Mouse (Mus musculus): Measurements from ENCODE around the gene Rhbdl3. TPM values are rescaled to one million over a fixed set of nuclear protein-coding genes. Genes with fewer than 3 reads are reported as not detected.

Gene Rhbdl3
- polyA plus RNA-seq, 1 experiment from 2014 or later = 2.7 TPM

GRCm38 (mm10) chr11:80391407-80392120, 90.9 kb downstream of the Rhbdl3 start:
- no peak for ATAC-seq (ENCODE audit: low FRiP score, low TSS enrichment)
- WGBS = 90% methylated on average over 2 of the region's 2 CpGs
- TF ChIP-seq CTCF (IDR thresholded peaks at IDR 0.05; ENCODE audit: low read depth) (no peak), EP300 (optimal IDR thresholded peaks at IDR 0.05) (no peak)
- Histone ChIP-seq H3K4me3 (ENCODE audit: low read depth, low read length) (no peak overlapping the region), H3K27me3 (ENCODE audit: control insufficient read depth, insufficient read depth, low read length) (no peaks in the 10 kb centered on the region), H3K9ac (ENCODE audit: low read length) (no peak overlapping the region), H3K4me2 (replicated peaks; ENCODE audit: low read depth) (no peak overlapping the region), H3K27ac (replicated peaks) (no peak overlapping the region), H3K4me1 (replicated peaks; ENCODE audit: control insufficient read depth, insufficient read depth) (no peaks in the 10 kb centered on the region), H3K9me3 (ENCODE audit: control insufficient read depth, low read length) (no peaks in the 10 kb centered on the region), H3K36me3 (ENCODE audit: control insufficient read depth, insufficient read depth, low read length) (peaks cover 19% of the 10 kb centered on the region)
- no peak for DNase-seq (ENCODE audit: low spot score)

GRCm38 (mm10) chr11:80395930-80396329, 95.2 kb downstream of the Rhbdl3 start:
- Histone ChIP-seq H3K27ac (replicated peaks) (no peak overlapping the region), H3K4me1 (replicated peaks; ENCODE audit: control insufficient read depth, insufficient read depth) (no peaks in the 10 kb centered on the region), H3K9me3 (ENCODE audit: control insufficient read depth, low read length) (no peaks in the 10 kb centered on the region), H3K9ac (ENCODE audit: low read length) (no peak overlapping the region), H3K36me3 (ENCODE audit: control insufficient read depth, insufficient read depth, low read length) (peaks cover 19% of the 10 kb centered on the region), H3K4me2 (replicated peaks; ENCODE audit: low read depth) (no peak overlapping the region), H3K27me3 (ENCODE audit: control insufficient read depth, insufficient read depth, low read length) (no peaks in the 10 kb centered on the region), H3K4me3 (ENCODE audit: low read depth, low read length) (no peak overlapping the region)
- 85% methylated on average over 3 of the region's 3 CpGs for WGBS
- no peak for DNase-seq (ENCODE audit: low spot score)
- ATAC-seq (ENCODE audit: low FRiP score, low TSS enrichment) = no peak
- TF ChIP-seq CTCF (IDR thresholded peaks at IDR 0.05; ENCODE audit: low read depth) (no peak), EP300 (optimal IDR thresholded peaks at IDR 0.05) (no peak)

- no peak overlapping the region for H3K27ac ChIP-seq (replicated peaks)
- no peaks in the 10 kb centered on the region for H3K9me3 ChIP-seq (ENCODE audit: control insufficient read depth, low read length)
- H3K36me3 ChIP-seq (ENCODE audit: control insufficient read depth, insufficient read depth, low read length) = peaks cover 20% of the 10 kb centered on the region
- TF ChIP-seq EP300 (optimal IDR thresholded peaks at IDR 0.05) = no peak
- no peak for TF ChIP-seq CTCF (IDR thresholded peaks at IDR 0.05; ENCODE audit: low read depth)
- H3K4me2 ChIP-seq (replicated peaks; ENCODE audit: low read depth) = no peak overlapping the region
- no peak overlapping the region for H3K4me3 ChIP-seq (ENCODE audit: low read depth, low read length)
- no peaks in the 10 kb centered on the region for H3K4me1 ChIP-seq (replicated peaks; ENCODE audit: control insufficient read depth, insufficient read depth)
- H3K27me3 ChIP-seq (ENCODE audit: control insufficient read depth, insufficient read depth, low read length) = no peaks in the 10 kb centered on the region
- 89% methylated on average over 4 of the region's 4 CpGs for WGBS
- no peak overlapping the region for H3K9ac ChIP-seq (ENCODE audit: low read length)
- no peak for DNase-seq (ENCODE audit: low spot score)
- ATAC-seq (ENCODE audit: low FRiP score, low TSS enrichment) = no peak
These were observed 95.9 kb downstream of the Rhbdl3 start for GRCm38 (mm10) chr11:80396617-80397016.

Other genes starting within 250 kb of the Rhbdl3 start
- 13.2 and 13.6 TPM in 2 replicates for gene Crlf3, start 219.9 kb upstream of the Rhbdl3 start, polyA plus RNA-seq (2015; fragmentation: Nextera tagmentation; extraction: Ambion mirVana)
- gene Atad5, start 211.5 kb upstream of the Rhbdl3 start, polyA plus RNA-seq (2015; fragmentation: Nextera tagmentation; extraction: Ambion mirVana) = 1.6 and 2.2 TPM in 2 replicates
- gene Tefm, start 158.7 kb upstream of the Rhbdl3 start, polyA plus RNA-seq (2015; fragmentation: Nextera tagmentation; extraction: Ambion mirVana) = 18.6 and 20.5 TPM in 2 replicates
- 3.6 and 5.4 TPM in 2 replicates for gene Adap2, start 146.8 kb upstream of the Rhbdl3 start, polyA plus RNA-seq (2015; fragmentation: Nextera tagmentation; extraction: Ambion mirVana)
- 7.5 and 8.8 TPM in 2 replicates for gene Rnf135, start 117.1 kb upstream of the Rhbdl3 start, polyA plus RNA-seq (2015; fragmentation: Nextera tagmentation; extraction: Ambion mirVana)
- 28.4 and 30.4 TPM in 2 replicates for gene Rhot1, start 91.9 kb upstream of the Rhbdl3 start, polyA plus RNA-seq (2015; fragmentation: Nextera tagmentation; extraction: Ambion mirVana)
- 11.0 and 12.0 TPM in 2 replicates for gene 5730455P16Rik, start 77.1 kb downstream of the Rhbdl3 start, polyA plus RNA-seq (2015; fragmentation: Nextera tagmentation; extraction: Ambion mirVana)
- gene Zfp207, start 82.4 kb downstream of the Rhbdl3 start, polyA plus RNA-seq (2015; fragmentation: Nextera tagmentation; extraction: Ambion mirVana) = 110 and 115 TPM in 2 replicates
- gene Psmd11, start 127.7 kb downstream of the Rhbdl3 start, polyA plus RNA-seq (2015; fragmentation: Nextera tagmentation; extraction: Ambion mirVana) = 189 and 211 TPM in 2 replicates
- gene Cdk5r1, start 176.1 kb downstream of the Rhbdl3 start, polyA plus RNA-seq (2015; fragmentation: Nextera tagmentation; extraction: Ambion mirVana) = 0.57 and 0.75 TPM in 2 replicates